Mouse (Mus musculus) cerebellum, postnatal 14 days (tissue): Measurements from ENCODE around the gene Gfy.
A peak's percentile ranks its signal among the peaks of the same experiment; 100 is the strongest.

ENCODE experiments used
- DNase-seq, 2 experiments: peaks; one replicate each; pipeline ENCODE4 v3.0.0; 2021; ENCODE audit warnings: mixed read lengths in 2 of 2

Gene Gfy

GRCm38 (mm10) chr7:45193406-45193805, 14.0 kb upstream of the Gfy start:
- peak; percentile 79 to 80 for DNase-seq

GRCm38 (mm10) chr7:45192585-45193310, 13.4 kb upstream of the Gfy start:
- peak; percentile 49 to 58 for DNase-seq

GRCm38 (mm10) chr7:45191803-45192363, 12.5 kb upstream of the Gfy start:
- peak; percentile 85 to 92 for DNase-seq

- DNase-seq: peak in 1 of 2 experiments; percentile 28
Measured at GRCm38 (mm10) chr7:45191161-45191560, 11.8 kb upstream of the Gfy start.

- no peak for DNase-seq
Measured at GRCm38 (mm10) chr7:45190186-45190585, 10.8 kb upstream of the Gfy start.

GRCm38 (mm10) chr7:45189600-45189999, 10.2 kb upstream of the Gfy start:
- DNase-seq: peak in 1 of 2 experiments; percentile 43

GRCm38 (mm10) chr7:45185921-45186320, 6.6 kb upstream of the Gfy start:
- no peak for DNase-seq

- no peak for DNase-seq
Measured at GRCm38 (mm10) chr7:45183672-45184071, 4.3 kb upstream of the Gfy start.

- DNase-seq: no peak
Measured at GRCm38 (mm10) chr7:45182606-45183005, 3.2 kb upstream of the Gfy start.

- DNase-seq: peak; percentile 88
Measured at GRCm38 (mm10) chr7:45182199-45182601, 2.8 kb upstream of the Gfy start.

GRCm38 (mm10) chr7:45181540-45181939, 2.2 kb upstream of the Gfy start:
- peak in 1 of 2 experiments; percentile 29 for DNase-seq

- peak in 1 of 2 experiments; percentile 24 for DNase-seq
Measured at GRCm38 (mm10) chr7:45180896-45181477, 1.6 kb upstream of the Gfy start, which contains the start of gene Pth2. Gene Pth2 (plus strand): TSS chr7:45180995.

GRCm38 (mm10) chr7:45178550-45178949, 819 bp downstream of the Gfy start:
- no peak for DNase-seq

- peak in 1 of 2 experiments; percentile 44 for DNase-seq
Measured at GRCm38 (mm10) chr7:45176356-45176755, 3.0 kb downstream of the Gfy start.

- peak in 1 of 2 experiments; percentile 23 for DNase-seq
Measured at GRCm38 (mm10) chr7:45175929-45176328, 3.4 kb downstream of the Gfy start.

- no peak for DNase-seq
Measured at GRCm38 (mm10) chr7:45175398-45175797, 4.0 kb downstream of the Gfy start.

GRCm38 (mm10) chr7:45174567-45175280, 4.6 kb downstream of the Gfy start:
- peak in 1 of 2 experiments; percentile 30 for DNase-seq

- DNase-seq: peak in 1 of 2 experiments; percentile 47
Measured at GRCm38 (mm10) chr7:45173772-45174171, 5.6 kb downstream of the Gfy start.

- DNase-seq: peak; percentile 54 to 73
Measured at GRCm38 (mm10) chr7:45172974-45173373, 6.4 kb downstream of the Gfy start.

- DNase-seq: peak; percentile 71 to 82
Measured at GRCm38 (mm10) chr7:45169495-45169894, 9.9 kb downstream of the Gfy start.

- peak; percentile 65 to 71 for DNase-seq
Measured at GRCm38 (mm10) chr7:45168656-45169055, 10.7 kb downstream of the Gfy start.

- DNase-seq: peak; percentile 72 to 83
Measured at GRCm38 (mm10) chr7:45167761-45168445, 11.5 kb downstream of the Gfy start.
